Mouse (Mus musculus): ENCODE results near the gene Bche.

Gene Bche

GRCm38 (mm10) chr3:73708410-73708714 lies at the start of gene Bche:
Gene Bche (minus strand): TSS chr3:73708415.
- no peak for DNase-seq

GRCm38 (mm10) chr3:73741998-73742397 lies 33.8 kb upstream of the Bche start:
- DNase-seq = no peak

GRCm38 (mm10) chr3:73731677-73732076 lies 23.5 kb upstream of the Bche start:
- DNase-seq = no peak

- no peak for DNase-seq
Observed at GRCm38 (mm10) chr3:73729511-73729910, 21.3 kb upstream of the Bche start.

DNA sequence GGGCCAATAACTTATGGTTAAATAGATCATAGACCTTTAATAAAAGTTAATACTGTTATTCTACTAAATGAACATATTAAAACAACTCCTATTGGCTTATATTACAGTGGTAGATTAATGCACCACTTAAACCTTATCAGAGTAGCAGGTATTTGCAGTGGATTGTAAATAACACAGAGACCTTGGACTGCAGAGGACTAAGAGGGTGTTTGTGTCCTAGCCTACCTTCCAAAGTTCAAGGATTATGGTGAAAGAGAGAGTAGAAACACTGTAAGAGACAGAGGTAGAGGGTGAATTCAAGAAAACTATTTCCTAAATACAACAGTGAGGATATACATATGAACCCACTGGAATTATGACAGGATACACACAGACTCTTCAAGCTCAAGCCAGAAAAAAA lies 17.5 kb upstream of the Bche start:
- DNase-seq = no peak

DNA sequence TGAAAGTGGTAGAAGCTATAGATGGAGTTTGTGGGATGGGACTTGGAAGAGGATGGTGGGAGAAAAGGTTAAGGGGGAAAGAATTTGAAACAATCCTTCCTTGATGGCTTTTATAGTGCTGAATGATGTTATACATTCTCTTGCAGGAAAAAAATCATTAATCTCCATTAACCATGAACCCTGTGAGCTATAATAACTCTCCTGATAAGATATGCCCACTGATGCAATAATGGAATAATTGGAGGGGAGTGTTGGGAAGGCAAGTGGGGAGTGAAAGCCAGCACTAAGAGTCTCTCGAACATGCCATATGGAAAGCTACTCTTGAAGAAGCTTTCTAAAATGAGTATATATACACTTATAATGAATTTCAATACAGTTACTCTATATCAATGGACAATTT lies 16.7 kb upstream of the Bche start:
- DNase-seq = no peak

DNA sequence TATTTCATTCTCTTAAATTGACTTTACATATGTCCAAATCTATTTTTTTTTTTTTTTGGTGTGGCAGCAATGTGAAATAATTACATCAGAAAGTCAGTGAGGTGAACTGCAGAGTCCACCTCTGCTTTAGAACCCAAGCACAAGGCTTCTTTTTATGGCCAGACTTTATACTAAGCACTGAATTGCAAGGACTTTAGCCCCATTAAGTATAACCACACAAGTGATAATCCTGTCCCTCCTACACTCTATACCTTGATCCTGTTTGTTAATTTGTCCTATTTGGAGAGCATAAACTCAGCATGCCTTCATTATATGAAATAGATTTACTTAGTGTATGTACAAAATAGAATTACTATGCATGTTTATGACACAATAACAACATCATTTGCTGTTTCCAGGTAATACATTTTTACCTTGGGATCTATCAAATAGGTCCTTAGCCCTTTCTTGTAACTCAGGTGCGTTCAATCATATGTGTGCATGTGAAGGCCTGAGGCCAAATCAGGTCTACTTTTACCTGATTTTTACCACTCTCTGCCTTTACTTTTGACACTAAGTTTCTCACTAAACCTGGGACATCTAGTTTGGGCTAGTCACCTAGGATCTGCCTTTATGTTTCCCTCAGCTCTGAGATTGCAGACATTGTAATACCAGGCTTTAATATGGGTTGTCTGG lies 9.5 kb upstream of the Bche start:
- DNase-seq = no peak

DNA sequence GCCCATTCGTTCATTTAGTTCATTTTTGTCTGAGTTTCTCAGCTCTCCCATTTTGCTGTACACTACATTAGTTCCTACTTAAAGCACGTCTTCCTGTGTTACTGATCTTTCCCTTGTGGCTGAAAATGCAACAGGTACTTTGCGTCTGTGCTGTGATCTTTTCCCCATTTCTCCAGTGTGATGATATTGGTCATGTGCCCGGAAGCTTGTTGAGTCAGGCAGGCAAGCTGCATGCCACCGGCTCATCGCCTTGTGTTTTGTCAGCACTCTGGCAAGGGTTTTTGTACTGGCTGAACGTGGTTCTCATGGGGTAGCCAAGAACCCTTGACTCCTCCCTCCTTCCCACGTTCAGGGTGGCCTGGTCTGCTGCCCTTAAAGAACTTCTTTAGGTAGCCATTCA lies 1.7 kb upstream of the Bche start:
- DNase-seq = no peak

DNA sequence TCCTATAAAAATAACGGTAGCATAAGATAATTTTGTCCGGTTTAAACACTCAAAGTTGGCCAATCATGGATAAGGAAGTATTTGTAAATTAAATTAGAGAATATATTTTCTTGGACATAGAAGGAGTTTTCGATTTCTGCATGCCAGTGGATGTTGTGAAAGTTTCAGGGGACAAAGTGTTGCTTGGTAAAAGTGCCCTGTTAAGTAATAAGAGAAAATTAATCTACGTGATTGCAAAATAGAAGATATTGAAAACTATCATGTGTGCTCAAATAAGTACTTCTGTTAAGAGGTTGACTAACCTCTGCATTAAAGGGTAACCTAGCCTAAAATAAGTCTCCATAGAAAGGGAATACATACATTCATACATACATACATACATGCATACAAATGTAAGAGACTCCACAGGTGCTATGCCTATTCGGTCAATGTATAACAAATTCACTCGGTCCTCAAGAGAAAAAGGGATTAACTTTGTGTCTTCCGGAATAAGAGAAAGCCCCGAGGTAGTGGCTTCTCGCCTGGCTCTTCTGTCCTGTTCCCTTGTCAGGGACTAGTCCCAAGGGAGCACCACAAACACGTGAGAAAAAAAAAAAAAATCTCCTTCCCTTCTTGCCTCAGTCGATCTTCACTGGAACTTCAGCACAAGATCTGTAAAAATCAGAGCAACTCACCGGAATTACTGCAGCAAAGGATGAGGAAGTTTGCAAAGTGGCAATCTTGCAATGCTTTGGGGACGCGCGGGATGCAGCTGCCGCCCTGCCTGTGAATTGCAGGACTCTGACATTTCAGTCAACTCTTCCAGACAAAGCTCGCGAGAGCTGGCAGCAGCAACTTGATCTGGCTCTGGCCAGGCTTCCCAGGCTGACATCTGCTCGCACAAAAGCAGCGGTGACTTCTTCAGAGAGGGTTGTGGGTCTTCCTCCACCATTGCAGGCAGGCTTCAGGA lies 480 bp downstream of the Bche start:
- no peak for DNase-seq

DNA sequence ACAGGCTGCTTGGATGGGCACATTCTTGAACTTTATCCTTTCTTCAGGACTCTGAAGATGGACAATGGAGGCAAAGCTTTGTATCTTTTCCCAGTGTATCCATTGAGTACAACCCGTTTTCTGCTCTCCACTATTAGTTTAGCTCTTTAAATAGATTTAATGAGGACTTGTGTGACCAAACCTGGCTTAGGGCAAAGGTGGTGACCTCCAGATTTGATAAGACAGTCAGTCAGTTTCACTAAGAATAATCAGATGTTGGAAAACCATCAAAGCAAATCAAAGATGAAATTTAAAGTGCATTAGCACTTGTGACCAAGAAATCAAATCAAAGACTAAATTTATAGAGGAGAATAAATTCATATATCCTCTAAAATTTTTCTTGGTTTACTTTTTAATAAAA lies 1.7 kb downstream of the Bche start:
- no peak for DNase-seq

GRCm38 (mm10) chr3:73698889-73699288 lies 9.3 kb downstream of the Bche start:
- no peak for DNase-seq

- no peak for DNase-seq
Observed at GRCm38 (mm10) chr3:73673333-73673732, 34.9 kb downstream of the Bche start.

GRCm38 (mm10) chr3:73668172-73668571 lies 40.0 kb downstream of the Bche start:
- DNase-seq = no peak

- no peak for DNase-seq
Observed at GRCm38 (mm10) chr3:73667245-73668131, 40.7 kb downstream of the Bche start.

GRCm38 (mm10) chr3:73650281-73650680 lies 57.9 kb downstream of the Bche start:
- DNase-seq = no peak

DNA sequence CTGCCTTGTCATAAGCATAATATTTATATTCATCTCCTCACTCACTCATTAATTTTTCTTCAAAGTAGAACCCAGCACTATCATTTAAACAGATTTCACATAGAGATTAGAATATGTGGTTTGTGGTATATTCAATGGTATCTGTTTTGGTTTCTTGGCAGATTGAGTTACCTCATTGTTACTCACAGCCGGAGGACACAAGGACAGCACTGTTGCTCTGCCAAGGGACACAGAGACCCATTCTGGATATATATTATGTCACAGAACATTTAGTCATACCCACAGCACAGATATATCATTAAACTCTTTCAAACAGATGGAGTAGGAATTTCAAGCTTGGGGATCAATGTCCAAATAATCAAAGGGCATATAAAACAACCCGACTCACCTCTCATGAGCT lies 61.2 kb downstream of the Bche start:
- no peak for DNase-seq

DNA sequence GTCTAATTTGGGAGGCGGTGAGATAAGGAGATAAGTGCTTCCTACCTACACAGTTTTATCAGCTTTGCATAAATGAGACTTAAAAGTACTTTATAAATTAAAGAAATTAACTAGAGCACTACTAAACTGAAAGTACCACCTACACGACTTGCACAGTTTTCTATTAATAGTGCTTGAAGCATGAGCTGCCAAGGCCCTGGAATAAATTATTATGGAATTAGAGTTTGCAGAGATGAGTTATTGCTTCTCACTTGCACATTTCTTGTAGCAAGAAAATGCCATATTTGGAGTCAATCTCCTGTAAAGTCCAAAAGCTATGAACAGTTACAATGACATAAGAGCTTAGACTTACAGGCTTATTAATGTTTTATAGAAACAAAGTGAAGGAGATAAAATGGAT lies 96.8 kb downstream of the Bche start:
- DNase-seq = no peak

DNA sequence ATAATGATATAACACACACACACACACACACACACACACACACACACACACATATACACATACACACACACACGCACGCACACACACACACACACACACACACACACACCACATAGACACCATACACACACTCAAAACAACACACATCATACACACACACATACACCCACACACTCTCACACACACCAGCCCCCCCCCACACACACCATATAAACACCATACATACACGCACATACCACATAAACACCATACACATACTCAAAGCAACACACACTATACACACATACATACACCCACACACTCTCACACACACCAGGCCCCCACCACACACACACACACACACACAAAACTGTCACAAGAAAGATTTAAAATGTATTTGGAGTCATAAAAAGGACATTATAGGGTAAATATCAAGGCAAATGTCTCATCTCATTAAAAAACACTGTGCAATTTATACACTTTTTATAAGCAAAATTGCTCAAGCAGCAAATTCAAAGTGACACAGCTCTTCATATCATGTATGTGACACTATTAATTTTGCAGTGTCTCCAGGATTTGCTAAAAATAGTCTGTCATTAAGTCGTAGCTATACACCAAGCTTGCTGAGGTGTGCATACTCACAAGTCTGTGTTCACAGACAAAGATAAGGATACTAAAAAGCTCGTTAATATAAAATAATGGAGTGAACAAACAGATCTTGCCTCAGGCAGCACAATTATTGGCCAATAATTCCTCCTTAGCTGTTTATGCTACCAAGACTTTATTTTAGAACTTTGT lies 116.3 kb downstream of the Bche start:
- DNase-seq = no peak

All from cerebellum, adult 8-10 months (tissue).